Mouse (Mus musculus) 3T3-L1 (cell line): ENCODE results near the gene Zan.
A peak's percentile ranks its signal among the peaks of the same experiment; 100 is the strongest.

Source experiments
- DNase-seq: peaks from one replicate; pipeline ENCODE4 v3.0.0-alpha.2; 2015; ENCODE audit warnings: low read depth, low spot score

Gene Zan

GRCm38 (mm10) chr5:137333512-137334174 lies 143.2 kb downstream of the Zan start, which contains the start of gene Slc12a9:
Gene Slc12a9, minus strand, starts transcription at chr5:137333597.
- peak; percentile 96 for DNase-seq

GRCm38 (mm10) chr5:137332857-137333511 lies 143.9 kb downstream of the Zan start:
- peak; percentile 18 for DNase-seq

GRCm38 (mm10) chr5:137330910-137331309 lies 146.0 kb downstream of the Zan start:
- no peak for DNase-seq
